Mouse (Mus musculus): ENCODE measurements around the gene Bcl3. TPM values are rescaled to one million over a fixed set of nuclear protein-coding genes. Genes with fewer than 3 reads are reported as not detected.

Gene Bcl3
- polyA plus RNA-seq, 1 experiment from 2014 or later: 4.4 TPM

DNA sequence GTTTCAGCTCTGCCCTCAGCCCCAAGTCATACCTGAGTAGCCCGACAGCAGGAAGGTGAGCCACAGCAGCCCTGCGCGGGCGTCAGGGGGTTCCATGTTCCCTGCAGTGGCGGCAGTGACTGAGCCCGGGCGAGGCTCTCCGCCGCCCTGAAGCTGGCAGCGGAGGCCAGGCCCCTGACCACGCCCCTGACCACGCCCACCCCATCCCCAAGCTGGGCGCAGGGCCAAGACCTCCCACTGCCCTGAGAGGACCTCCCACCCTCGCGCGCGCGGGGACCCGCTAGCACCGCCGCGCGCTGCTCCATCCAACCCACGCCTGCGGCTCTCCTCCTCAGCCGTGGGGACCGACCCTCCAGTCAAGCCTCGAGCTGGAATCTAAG is 52.2 kb downstream of the Bcl3 start:
- Histone ChIP-seq H3K9me3 (replicated peaks; ENCODE audit: control insufficient read depth, low read length) (no peaks in the 10 kb centered on the region), H3K36me3 (ENCODE audit: control insufficient read depth, insufficient read depth) (no peaks in the 10 kb centered on the region), H3K4me2 (ENCODE audit: low read depth, low read length) (peak overlapping the region; percentile 62), H3K27me3 (ENCODE audit: control insufficient read depth, insufficient read depth, low read depth, low read length) (peaks cover 28% of the 10 kb centered on the region), H3K4me3 (ENCODE audit: low read depth, low read length) (peak overlapping the region; percentile 46), H3K9ac (ENCODE audit: low read depth, low read length) (peak overlapping the region; percentile 36), H3K4me1 (ENCODE audit: control insufficient read depth, low read depth, low read length) (peaks cover 6% of the 10 kb centered on the region), H3K27ac (ENCODE audit: low read length) (no peak overlapping the region)
- WGBS (ENCODE audit: insufficient replicate concordance): under 1% methylated on average over 28 of the region's 28 CpGs
- ATAC-seq (ENCODE audit: low read depth): peak; percentile 73

DNA sequence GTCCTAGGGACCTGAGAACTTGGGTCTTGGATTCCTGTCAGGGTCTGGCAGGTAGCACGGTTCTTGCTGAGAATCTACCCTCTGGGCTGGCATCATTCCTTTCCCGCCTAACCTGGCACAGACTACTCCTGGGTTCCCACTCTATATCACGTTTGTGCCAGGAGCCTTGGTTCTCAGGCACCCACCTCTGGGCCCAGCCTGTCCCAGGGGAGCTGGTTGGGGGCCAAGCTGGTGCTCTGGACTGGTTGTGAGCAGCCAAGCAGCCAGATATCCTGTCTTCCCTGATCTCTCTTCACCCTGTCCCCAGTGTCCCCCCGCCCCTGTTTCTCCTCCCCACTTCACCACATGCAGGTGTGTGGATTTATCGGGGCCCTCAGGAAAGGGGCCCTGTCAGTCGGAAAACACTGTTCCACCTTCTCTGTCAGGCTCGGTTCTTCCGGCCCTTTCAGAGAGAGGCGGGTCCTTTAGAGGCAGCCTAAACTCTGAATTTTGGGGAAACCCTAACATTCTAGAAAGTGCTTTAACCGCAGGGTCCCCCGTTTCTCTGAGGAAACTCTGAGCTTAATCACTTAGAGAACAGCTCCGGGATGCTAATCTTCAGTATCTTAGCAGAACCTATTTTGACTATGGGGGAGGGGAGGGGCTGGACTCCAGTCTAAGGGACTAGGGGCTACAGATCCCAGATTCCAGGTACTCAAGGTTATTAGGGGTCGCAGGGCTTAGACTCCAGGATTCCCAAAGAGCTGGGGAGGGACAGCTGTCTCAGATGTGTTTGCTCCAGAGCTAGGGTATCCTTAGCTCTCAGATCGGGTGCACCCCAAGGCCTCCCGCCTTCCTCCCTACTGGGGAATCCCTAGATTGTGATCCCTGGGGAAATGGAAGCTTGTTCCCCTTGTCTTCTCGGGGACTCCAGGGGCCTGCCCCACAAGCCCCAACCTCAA is 52.9 kb downstream of the Bcl3 start:
- 12% methylated on average over 16 of the region's 16 CpGs for WGBS (ENCODE audit: insufficient replicate concordance)
- H3K27ac ChIP-seq (ENCODE audit: low read length): no peak overlapping the region

DNA sequence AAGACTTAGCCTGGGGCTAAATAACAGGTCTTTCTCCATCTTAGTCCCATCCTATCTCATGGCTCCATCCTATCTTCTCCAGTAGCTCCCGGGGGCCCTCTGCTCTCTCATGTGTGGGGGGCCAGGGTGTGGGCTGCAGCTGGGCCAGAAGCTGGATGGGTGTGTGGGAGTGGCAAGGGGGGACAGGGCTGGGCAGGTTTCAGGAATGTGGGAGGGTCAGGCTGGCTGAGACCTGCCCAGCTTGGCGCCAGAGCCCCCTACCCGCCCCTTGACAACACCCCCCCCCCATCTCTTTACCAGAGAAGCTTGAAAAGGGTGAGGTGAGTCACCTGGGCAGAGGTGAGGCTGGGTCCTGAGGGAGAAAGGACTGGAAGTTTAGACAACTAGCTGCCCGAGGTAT is 53.6 kb downstream of the Bcl3 start:
- Histone ChIP-seq H3K4me3 (ENCODE audit: low read depth, low read length) (no peak overlapping the region), H3K9ac (ENCODE audit: low read depth, low read length) (no peak overlapping the region), H3K4me2 (ENCODE audit: low read depth, low read length) (no peak overlapping the region), H3K27ac (ENCODE audit: low read length) (no peak overlapping the region), H3K4me1 (ENCODE audit: control insufficient read depth, low read depth, low read length) (peaks cover 6% of the 10 kb centered on the region), H3K9me3 (replicated peaks; ENCODE audit: control insufficient read depth, low read length) (no peaks in the 10 kb centered on the region), H3K36me3 (ENCODE audit: control insufficient read depth, insufficient read depth) (no peaks in the 10 kb centered on the region), H3K27me3 (ENCODE audit: control insufficient read depth, insufficient read depth, low read depth, low read length) (peaks cover 28% of the 10 kb centered on the region)
- 28% methylated on average over 4 of the region's 4 CpGs for WGBS (ENCODE audit: insufficient replicate concordance)
- no peak for ATAC-seq (ENCODE audit: low read depth)

More for the DNA sequence above, 52.9 kb downstream of the Bcl3 start:
- Histone ChIP-seq H3K4me1 (ENCODE audit: control insufficient read depth, low read depth, low read length) (peaks cover 6% of the 10 kb centered on the region), H3K36me3 (ENCODE audit: control insufficient read depth, insufficient read depth) (no peaks in the 10 kb centered on the region), H3K9ac (ENCODE audit: low read depth, low read length) (peak overlapping the region; percentile 36), H3K9me3 (replicated peaks; ENCODE audit: control insufficient read depth, low read length) (no peaks in the 10 kb centered on the region), H3K4me2 (ENCODE audit: low read depth, low read length) (peak overlapping the region; percentile 62), H3K4me3 (ENCODE audit: low read depth, low read length) (peak overlapping the region; percentile 46), H3K27me3 (ENCODE audit: control insufficient read depth, insufficient read depth, low read depth, low read length) (peaks cover 28% of the 10 kb centered on the region)
- no peak for ATAC-seq (ENCODE audit: low read depth)

DNA sequence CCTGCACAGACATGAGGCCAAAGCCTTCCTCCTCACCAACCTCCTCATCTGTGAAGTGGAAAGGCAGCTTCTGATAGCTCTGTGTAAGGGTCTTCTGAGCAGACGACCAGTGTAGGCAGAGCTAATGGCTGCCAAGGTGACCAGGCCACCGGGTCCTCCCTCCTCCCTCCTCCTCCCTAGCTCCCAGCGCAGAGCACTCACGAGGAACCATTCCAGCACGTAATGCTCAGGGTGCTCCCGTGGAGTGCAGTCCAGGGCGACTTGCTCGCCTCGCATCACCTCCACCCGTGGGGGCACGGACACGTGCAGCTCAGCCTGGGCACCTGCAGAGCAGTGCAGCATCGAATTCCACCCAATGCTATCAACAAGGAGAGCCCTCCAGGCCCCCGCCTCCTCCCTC is 54.3 kb downstream of the Bcl3 start:
- H3K9ac ChIP-seq (ENCODE audit: low read depth, low read length): no peak overlapping the region

DNA sequence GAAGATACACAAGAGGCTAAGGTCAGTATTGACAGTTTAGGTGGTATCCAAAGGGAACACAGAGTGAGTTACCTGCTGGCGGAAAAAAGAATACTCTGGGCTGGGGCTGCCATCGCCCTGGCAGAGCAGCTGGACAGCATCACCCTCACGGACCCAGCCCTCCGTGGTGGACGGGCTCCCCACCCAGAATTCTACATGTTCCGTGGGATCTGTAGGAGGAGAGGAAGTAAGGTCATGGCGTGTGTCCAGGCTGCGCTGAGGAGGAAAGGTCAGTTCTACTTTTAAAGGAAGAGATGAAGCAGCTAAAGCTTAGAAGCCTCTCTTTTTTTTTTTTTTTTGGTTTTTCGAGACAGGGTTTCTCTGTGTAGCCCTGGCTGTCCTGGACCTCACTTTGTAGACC is 58.0 kb downstream of the Bcl3 start:
- Histone ChIP-seq H3K4me3 (ENCODE audit: low read depth, low read length) (no peak overlapping the region), H3K27ac (ENCODE audit: low read length) (no peak overlapping the region), H3K4me2 (ENCODE audit: low read depth, low read length) (no peak overlapping the region), H3K36me3 (ENCODE audit: control insufficient read depth, insufficient read depth) (no peaks in the 10 kb centered on the region), H3K9ac (ENCODE audit: low read depth, low read length) (no peak overlapping the region), H3K27me3 (ENCODE audit: control insufficient read depth, insufficient read depth, low read depth, low read length) (peaks cover 6% of the 10 kb centered on the region), H3K4me1 (ENCODE audit: control insufficient read depth, low read depth, low read length) (no peaks in the 10 kb centered on the region), H3K9me3 (replicated peaks; ENCODE audit: control insufficient read depth, low read length) (no peaks in the 10 kb centered on the region)
- 73% methylated on average over 8 of the region's 9 CpGs for WGBS (ENCODE audit: insufficient replicate concordance)
- no peak for ATAC-seq (ENCODE audit: low read depth)

More for the DNA sequence above, 54.3 kb downstream of the Bcl3 start:
- Histone ChIP-seq H3K4me2 (ENCODE audit: low read depth, low read length) (no peak overlapping the region), H3K9me3 (replicated peaks; ENCODE audit: control insufficient read depth, low read length) (no peaks in the 10 kb centered on the region), H3K27me3 (ENCODE audit: control insufficient read depth, insufficient read depth, low read depth, low read length) (peaks cover 28% of the 10 kb centered on the region), H3K4me1 (ENCODE audit: control insufficient read depth, low read depth, low read length) (peaks cover 6% of the 10 kb centered on the region), H3K36me3 (ENCODE audit: control insufficient read depth, insufficient read depth) (no peaks in the 10 kb centered on the region), H3K4me3 (ENCODE audit: low read depth, low read length) (no peak overlapping the region), H3K27ac (ENCODE audit: low read length) (no peak overlapping the region)
- ATAC-seq (ENCODE audit: low read depth): no peak
- WGBS (ENCODE audit: insufficient replicate concordance): 67% methylated on average over 14 of the region's 14 CpGs

DNA sequence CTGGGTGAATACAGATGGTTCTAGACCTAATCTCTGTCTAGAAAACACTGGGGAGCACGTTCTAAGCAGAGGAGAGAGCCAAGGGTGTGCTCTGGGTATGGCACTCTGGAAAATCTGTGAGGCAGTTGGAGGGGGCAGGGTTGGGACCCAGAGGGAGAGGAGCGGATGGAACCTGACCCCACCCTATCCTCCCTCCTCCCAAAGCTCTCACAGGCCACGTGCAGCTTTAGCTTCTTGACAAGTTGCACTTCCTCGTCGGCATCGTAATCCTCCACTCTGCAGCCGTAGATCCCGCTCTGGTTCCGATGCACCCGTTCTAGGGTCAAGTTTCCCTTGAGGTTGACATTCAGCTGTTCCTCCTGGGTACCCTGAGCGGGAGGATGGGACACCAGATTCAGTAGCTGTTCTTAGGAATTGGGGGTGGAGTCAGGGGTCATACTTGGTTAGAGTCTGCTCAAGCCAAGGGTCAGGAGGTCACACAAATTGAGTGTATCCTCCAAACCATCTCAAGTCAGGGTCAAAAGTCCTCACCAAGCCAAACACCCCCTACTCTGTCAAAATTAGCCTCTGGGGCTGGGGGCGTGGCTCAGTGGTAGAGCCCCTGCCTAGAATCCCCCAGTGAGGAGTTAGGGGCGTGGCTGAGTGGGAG is 58.6 kb downstream of the Bcl3 start:
- no peak overlapping the region for H3K9ac ChIP-seq (ENCODE audit: low read depth, low read length)
- ATAC-seq (ENCODE audit: low read depth): no peak
- no peak overlapping the region for H3K27ac ChIP-seq (ENCODE audit: low read length)
- no peak overlapping the region for H3K4me3 ChIP-seq (ENCODE audit: low read depth, low read length)
- no peaks in the 10 kb centered on the region for H3K9me3 ChIP-seq (replicated peaks; ENCODE audit: control insufficient read depth, low read length)
- no peaks in the 10 kb centered on the region for H3K4me1 ChIP-seq (ENCODE audit: control insufficient read depth, low read depth, low read length)
- H3K36me3 ChIP-seq (ENCODE audit: control insufficient read depth, insufficient read depth): no peaks in the 10 kb centered on the region
- peaks cover 1% of the 10 kb centered on the region; the same call in 1 of the 2 replicates for H3K27me3 ChIP-seq (ENCODE audit: control insufficient read depth, insufficient read depth, low read depth, low read length)
- no peak overlapping the region for H3K4me2 ChIP-seq (ENCODE audit: low read depth, low read length)
- 63% methylated on average over 13 of the region's 13 CpGs for WGBS (ENCODE audit: insufficient replicate concordance)

DNA sequence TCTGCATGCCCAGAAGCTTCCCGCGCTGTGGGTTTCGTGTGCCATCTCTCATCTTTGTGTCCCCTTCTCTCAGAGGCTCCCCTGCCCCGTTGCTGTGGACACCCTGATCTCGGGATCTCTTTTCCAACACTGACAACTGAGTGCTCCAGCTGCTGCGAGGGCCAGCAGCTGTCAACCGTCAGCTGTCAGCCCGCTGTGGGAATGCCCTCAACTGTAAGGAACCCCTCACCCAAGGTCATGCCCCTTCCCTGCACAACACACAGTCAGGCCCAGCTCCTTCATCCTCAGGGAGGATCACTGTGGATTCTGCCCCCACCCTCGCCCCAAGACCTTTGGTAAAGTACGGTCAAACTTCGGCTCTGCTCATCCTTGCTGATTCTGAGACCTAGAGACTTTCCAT is 60.3 kb downstream of the Bcl3 start:
- Histone ChIP-seq H3K36me3 (ENCODE audit: control insufficient read depth, insufficient read depth) (no peaks in the 10 kb centered on the region), H3K4me1 (ENCODE audit: control insufficient read depth, low read depth, low read length) (no peaks in the 10 kb centered on the region), H3K9ac (ENCODE audit: low read depth, low read length) (no peak overlapping the region), H3K27ac (ENCODE audit: low read length) (no peak overlapping the region), H3K9me3 (replicated peaks; ENCODE audit: control insufficient read depth, low read length) (no peaks in the 10 kb centered on the region), H3K4me3 (ENCODE audit: low read depth, low read length) (no peak overlapping the region), H3K4me2 (ENCODE audit: low read depth, low read length) (no peak overlapping the region), H3K27me3 (ENCODE audit: control insufficient read depth, insufficient read depth, low read depth, low read length) (no peaks in the 10 kb centered on the region)
- 74% methylated on average over 11 of the region's 11 CpGs for WGBS (ENCODE audit: insufficient replicate concordance)
- no peak for ATAC-seq (ENCODE audit: low read depth)

DNA sequence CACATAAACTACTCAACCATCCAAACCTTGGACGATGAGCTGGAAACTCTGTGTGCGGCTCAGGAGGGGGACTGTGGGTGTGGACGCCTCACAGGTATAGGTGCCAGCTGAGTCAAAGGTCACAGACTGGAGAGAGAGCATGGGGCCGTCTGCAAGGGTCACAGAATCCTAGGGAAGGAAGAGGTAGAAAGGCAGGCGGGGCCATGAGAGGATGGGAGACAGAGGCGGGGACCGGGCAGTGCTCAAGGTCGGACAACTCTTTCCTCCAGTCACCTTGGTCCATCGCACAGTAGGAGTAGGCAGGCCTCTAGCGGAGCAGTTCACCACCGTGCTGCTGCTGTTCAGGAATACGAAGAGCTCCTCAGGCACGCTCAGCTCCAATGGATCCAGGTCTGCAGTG is 62.5 kb downstream of the Bcl3 start:
- Histone ChIP-seq H3K27ac (ENCODE audit: low read length) (no peak overlapping the region), H3K36me3 (ENCODE audit: control insufficient read depth, insufficient read depth) (no peaks in the 10 kb centered on the region), H3K4me2 (ENCODE audit: low read depth, low read length) (no peak overlapping the region), H3K4me3 (ENCODE audit: low read depth, low read length) (no peak overlapping the region), H3K9ac (ENCODE audit: low read depth, low read length) (no peak overlapping the region), H3K9me3 (replicated peaks; ENCODE audit: control insufficient read depth, low read length) (no peaks in the 10 kb centered on the region), H3K27me3 (ENCODE audit: control insufficient read depth, insufficient read depth, low read depth, low read length) (no peaks in the 10 kb centered on the region), H3K4me1 (ENCODE audit: control insufficient read depth, low read depth, low read length) (no peaks in the 10 kb centered on the region)
- no peak for ATAC-seq (ENCODE audit: low read depth)
- WGBS (ENCODE audit: insufficient replicate concordance): 65% methylated on average over 13 of the region's 13 CpGs

DNA sequence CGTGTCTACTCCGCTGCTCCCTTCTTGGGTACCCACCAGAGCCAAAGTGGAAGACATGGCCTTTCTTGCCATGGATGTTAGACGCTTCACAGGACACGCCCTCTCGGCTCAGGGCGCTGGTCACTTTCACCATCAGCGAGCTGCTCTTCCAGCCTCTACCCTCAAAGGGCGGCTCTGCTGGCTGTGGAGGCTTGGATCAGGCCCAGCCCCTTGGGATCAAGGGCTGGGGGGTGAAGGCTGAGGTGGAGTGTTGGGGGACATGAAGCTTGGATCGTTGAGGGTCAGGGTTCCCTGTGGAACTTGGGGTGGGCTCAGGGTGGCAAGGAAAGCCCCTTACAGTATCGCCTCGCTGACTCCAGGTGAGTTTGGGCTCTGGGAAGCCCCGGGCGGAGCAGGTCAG is 63.9 kb downstream of the Bcl3 start:
- Histone ChIP-seq H3K36me3 (ENCODE audit: control insufficient read depth, insufficient read depth) (no peaks in the 10 kb centered on the region), H3K27me3 (ENCODE audit: control insufficient read depth, insufficient read depth, low read depth, low read length) (no peaks in the 10 kb centered on the region), H3K9me3 (replicated peaks; ENCODE audit: control insufficient read depth, low read length) (no peaks in the 10 kb centered on the region), H3K4me1 (ENCODE audit: control insufficient read depth, low read depth, low read length) (no peaks in the 10 kb centered on the region), H3K4me3 (ENCODE audit: low read depth, low read length) (no peak overlapping the region), H3K9ac (ENCODE audit: low read depth, low read length) (no peak overlapping the region), H3K4me2 (ENCODE audit: low read depth, low read length) (no peak overlapping the region), H3K27ac (ENCODE audit: low read length) (no peak overlapping the region)
- 75% methylated on average over 13 of the region's 13 CpGs for WGBS (ENCODE audit: insufficient replicate concordance)
- no peak for ATAC-seq (ENCODE audit: low read depth)

Data from liver, embryonic 16.5 days (tissue).